Mouse (Mus musculus): ENCODE data around the gene Tspan10. TPM values are rescaled to one million over a fixed set of nuclear protein-coding genes. Genes with fewer than 3 reads are reported as not detected.

The Tspan10 gene
- polyA plus RNA-seq (2017; shearing (Covaris generic)): not detected

DNA sequence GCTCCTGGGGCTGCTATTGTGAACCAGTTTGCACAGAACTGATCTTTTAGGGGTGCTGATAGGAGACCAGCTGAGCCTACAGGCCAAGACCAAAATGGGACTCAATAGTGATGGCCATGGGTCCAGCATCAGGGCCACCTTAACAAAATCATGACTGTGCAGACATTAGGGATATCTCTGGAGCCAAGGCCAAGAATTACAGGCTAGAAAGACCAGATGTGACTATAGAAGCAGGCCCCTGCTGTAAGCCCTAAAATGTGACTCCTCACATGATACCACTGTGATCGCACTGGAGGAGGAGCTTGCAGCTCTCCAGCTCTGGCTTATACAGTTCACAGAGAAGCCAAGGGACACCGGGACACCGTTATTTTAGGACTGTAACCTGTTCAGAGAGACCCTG is at the start of gene Tspan10:
TSS of gene Tspan10 (plus strand) at position 301 of the 400 bp plus-strand sequence.

DNA sequence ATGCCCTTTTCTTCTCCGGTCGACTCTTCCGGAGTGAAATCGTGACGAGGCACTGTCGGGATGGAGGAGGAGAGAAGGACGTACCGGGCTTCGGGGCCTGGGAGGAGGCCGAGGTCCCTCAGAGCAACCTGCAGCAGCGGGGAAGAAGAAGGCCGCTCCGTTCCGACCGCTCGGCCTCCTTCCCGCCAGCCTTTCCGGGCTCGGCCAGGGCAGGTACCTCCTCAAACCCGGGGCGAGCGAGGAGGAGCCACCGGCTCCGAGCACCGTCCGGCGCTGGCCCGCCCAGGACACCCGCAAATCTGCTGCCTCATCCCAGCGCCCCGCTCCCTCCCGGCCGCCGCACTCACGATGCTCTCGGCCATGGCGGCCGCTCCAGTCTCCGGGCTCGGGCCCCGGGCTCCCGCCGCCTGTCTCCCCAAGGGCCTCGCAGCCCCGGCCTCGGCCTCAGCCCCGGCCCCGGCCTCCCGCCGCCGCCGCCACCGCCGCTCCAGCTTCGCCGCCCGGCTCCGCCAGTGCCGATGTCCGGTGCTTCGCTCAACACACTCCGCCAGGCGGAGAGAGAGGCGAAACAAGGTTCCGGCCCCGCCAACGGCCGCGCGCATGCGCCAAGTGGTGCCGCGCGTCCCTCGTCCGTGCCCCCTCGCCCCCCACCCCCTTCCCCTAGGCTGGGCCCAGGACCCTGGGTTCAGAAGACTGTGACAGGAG is 5.1 kb upstream of the Tspan10 start, which contains the start of gene Nploc4:
TSS of gene Nploc4 (minus strand) at position 557 of the 705 bp plus-strand sequence.

DNA sequence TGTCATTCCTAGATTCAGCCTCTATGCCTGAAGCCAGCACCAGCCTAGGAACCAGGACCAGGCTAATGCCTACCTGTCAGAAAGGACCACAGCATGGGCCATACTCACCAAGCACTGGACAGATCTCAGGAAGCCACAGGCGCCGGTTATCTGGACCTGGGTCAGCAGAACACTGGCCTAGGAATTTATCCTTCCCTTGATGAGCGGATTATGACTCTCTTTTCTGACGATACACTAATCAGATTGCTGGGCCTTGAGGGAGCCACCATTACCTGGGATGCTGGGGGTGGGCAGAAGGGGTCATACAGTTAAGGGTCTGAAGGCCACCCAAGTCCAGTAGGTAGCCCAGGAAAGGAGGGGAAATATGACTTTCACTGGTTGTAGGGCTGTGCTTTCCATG is 10.9 kb downstream of the Tspan10 start, which contains the start of gene Pde6g:
TSS of gene Pde6g (minus strand) at position 195 of the 400 bp plus-strand sequence.

DNA sequence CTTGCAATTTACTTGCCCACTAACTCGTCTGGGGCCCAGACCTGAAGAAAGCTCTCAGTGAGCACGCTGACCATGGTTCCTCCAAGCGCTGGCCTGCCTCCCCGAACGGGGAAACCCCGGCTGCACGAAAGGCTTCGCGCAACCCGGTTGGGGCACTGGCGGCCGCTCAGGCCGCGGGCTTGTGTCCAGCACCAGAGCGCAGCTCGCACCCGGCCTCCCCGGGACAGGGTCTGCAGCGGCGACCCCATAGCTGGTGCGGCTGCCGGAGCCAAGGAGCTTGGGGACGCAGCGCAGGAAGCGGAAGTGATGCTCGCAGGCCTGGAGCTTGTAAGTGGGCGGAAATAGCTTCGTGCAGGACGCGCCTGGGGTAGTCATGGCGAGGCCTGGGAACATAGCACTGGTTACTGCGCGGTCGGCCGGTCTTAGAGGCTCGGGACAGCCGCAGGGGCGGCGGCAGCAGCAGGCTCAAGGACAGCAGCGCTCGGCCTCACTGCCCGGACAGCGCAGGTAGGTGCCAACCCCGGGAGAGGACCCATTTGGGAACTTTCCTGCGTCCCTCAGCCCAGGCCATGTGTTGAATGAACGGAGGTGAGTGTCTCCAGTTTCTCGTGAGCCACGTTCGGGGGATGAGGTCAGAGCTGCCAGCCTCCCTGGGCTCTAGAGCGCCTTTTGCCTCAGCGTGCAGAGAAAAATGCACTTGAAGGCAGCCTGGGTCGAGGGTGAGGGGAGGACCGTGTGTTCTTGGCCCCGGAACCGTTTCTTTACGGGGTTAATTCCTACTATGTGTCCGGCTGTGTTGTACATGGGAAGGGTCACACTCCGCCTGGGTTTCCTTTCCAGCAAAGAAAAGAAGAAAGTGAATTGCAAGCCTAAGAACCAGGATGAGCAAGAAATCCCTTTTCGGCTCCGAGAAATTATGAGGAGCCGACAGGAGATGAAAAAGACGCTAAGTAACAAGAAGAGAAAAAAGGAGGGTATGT is 15.6 kb downstream of the Tspan10 start, which contains the start of the genes Oxld1 and Ccdc137:
TSS of gene Oxld1 (minus strand) at position 297 of the 980 bp plus-strand sequence.
TSS of gene Ccdc137 (plus strand) at position 344 of the 980 bp plus-strand sequence.

DNA sequence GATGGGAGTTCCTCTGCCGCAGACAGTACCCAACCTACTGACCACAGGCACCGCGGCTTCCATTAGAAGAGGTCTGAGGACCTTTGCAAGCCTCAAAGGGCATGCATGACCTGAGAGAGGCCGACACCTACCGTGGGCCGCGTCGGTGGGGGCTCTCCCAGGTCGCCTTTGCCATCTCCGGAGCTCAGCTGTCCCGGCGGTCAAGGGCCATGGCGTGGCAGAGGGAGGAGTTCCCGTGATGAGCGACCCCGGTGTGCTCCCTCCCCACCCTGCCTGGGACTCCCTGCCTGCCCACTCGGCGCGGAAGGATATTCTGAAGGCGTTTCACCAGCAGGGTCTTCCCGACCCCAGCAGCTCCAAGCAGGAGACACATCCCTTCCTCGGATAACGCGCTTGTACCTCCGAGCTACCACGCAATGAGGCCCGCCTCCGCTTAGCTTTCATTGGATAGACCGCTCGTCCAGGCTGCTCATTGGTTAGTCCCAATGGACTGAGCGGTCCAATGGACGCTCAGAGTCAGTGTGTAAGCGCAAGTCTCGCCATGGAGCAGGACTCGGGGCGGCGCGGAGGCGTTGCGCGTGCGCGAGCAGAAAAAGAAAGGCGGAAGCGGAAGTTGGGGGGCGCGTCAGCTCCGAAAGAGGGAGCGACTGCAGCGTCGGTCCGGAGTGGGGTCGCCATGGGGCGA is 24.7 kb downstream of the Tspan10 start, which contains the start of gene Arl16:
TSS of gene Arl16 (minus strand) at position 557 of the 685 bp plus-strand sequence.

DNA sequence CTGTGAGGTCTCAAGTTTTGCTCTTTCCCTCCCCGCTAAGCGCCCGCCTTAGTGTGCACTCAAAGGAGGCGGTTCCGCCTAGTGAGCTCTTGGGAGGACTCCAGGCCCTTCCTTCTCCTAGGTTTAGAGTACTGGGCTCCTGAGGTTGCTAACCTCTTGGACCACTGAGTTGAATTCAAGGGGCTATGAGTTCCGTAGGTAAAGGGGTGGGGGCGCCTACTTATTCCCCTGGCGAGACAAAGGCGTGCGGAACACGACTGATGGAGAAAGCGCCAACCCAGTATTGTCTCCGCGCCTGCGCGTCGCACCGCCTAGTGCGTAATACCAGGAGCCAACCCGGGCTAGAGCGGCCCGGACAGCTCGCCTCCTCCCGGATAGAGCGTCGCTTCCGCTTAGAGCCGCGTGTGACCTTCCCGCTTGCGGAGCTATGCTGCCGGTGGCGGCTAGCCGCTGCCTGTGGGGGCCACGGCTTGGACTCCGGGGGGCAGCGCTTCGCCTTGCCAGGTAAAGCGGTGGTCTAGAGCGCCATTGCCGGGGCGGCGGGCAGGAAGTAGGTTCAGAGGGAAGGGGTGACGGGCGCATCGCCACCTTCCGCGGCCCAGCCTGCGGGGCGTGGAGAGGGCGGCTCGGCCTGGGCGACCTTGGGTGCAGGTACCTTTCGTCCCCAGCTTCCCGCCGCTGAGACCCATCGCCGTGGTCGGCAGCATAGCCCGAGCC is 42.0 kb downstream of the Tspan10 start, which contains the start of gene Mrpl12:
TSS of gene Mrpl12 (plus strand) at position 349 of the 717 bp plus-strand sequence.

DNA sequence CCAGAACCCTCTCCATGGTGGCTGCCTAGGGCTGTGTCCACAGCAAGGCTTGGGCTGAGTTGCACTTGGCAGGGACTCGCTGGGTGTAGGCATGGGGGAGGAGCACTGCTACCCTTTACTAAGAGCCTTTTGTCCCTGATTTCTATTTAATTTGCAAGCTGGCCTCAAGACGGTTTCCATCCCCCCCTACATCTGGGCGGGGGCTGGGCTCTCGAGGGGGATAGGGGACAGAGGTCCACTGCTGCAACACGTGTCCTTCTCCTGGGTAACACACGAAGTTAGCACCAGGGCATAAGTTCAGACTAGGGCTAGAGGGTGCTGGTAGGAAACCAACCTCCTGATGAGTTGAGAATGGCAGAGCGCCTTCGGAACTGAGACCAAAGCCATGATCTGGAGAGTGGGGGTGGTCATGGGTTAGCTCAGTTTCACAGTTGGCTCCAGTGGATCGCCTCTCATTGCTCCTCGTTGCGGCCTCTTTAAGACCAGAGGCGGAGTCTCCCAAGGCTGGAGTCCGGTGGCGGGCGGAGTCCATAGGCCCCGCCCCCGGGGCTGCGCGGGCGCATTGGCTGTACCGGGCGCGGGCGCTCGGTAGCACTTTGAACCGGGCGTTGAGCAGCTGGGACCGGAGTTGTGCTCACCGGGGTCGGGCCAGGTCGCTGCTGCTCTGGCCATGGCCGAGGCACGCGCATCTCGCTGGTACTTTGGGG is 49.0 kb downstream of the Tspan10 start, which contains the start of gene Slc25a10:
TSS of gene Slc25a10 (plus strand) at position 524 of the 707 bp plus-strand sequence.

Other genes starting within 250 kb of the Tspan10 start
- gene Bahcc1, start 209.7 kb upstream of the Tspan10 start, polyA plus RNA-seq (2017; shearing (Covaris generic)): not detected
- gene Actg1, start 94.1 kb upstream of the Tspan10 start, polyA plus RNA-seq (2017; shearing (Covaris generic)): 1,734 TPM
- not detected for gene Fscn2, start 81.1 kb upstream of the Tspan10 start, polyA plus RNA-seq (2017; shearing (Covaris generic))
- gene Faap100, start 63.9 kb upstream of the Tspan10 start, polyA plus RNA-seq (2017; shearing (Covaris generic)): 24.8 TPM
- gene Nploc4, start 4.9 kb upstream of the Tspan10 start, polyA plus RNA-seq (2017; shearing (Covaris generic)): 56.3 TPM
- gene Pde6g, start 10.9 kb downstream of the Tspan10 start, polyA plus RNA-seq (2017; shearing (Covaris generic)): 0.19 TPM
- 2.3 TPM for gene Oxld1, start 15.4 kb downstream of the Tspan10 start, polyA plus RNA-seq (2017; shearing (Covaris generic))
- 24.3 TPM for gene Ccdc137, start 15.5 kb downstream of the Tspan10 start, polyA plus RNA-seq (2017; shearing (Covaris generic))
- 11.5 TPM for gene Arl16, start 25.0 kb downstream of the Tspan10 start, polyA plus RNA-seq (2017; shearing (Covaris generic))
- gene Mrpl12, start 42.0 kb downstream of the Tspan10 start, polyA plus RNA-seq (2017; shearing (Covaris generic)): 43.3 TPM
- gene Slc25a10, start 49.2 kb downstream of the Tspan10 start, polyA plus RNA-seq (2017; shearing (Covaris generic)): 6.9 TPM
- gene Gcgr, start 88.1 kb downstream of the Tspan10 start, polyA plus RNA-seq (2017; shearing (Covaris generic)): not detected
- 80.5 TPM for gene Mcrip1, start 107.1 kb downstream of the Tspan10 start, polyA plus RNA-seq (2017; shearing (Covaris generic))
- gene Ppp1r27, start 108.5 kb downstream of the Tspan10 start, polyA plus RNA-seq (2017; shearing (Covaris generic)): not detected
- gene P4hb, start 130.6 kb downstream of the Tspan10 start, polyA plus RNA-seq (2017; shearing (Covaris generic)): 187 TPM
- gene Arhgdia, start 139.0 kb downstream of the Tspan10 start, polyA plus RNA-seq (2017; shearing (Covaris generic)): 668 TPM
- 272 TPM for gene Alyref, start 155.7 kb downstream of the Tspan10 start, polyA plus RNA-seq (2017; shearing (Covaris generic))
- gene Anapc11, start 155.8 kb downstream of the Tspan10 start, polyA plus RNA-seq (2017; shearing (Covaris generic)): 79.1 TPM
- gene Npb, start 165.8 kb downstream of the Tspan10 start, polyA plus RNA-seq (2017; shearing (Covaris generic)): not detected
- 242 TPM for gene Pcyt2, start 175.3 kb downstream of the Tspan10 start, polyA plus RNA-seq (2017; shearing (Covaris generic))
- 190 TPM for gene Sirt7, start 182.6 kb downstream of the Tspan10 start, polyA plus RNA-seq (2017; shearing (Covaris generic))
- gene Mafg, start 191.0 kb downstream of the Tspan10 start, polyA plus RNA-seq (2017; shearing (Covaris generic)): 23.3 TPM
- gene Pycr1, start 201.1 kb downstream of the Tspan10 start, polyA plus RNA-seq (2017; shearing (Covaris generic)): 1.1 TPM
- not detected for gene Myadml2, start 205.5 kb downstream of the Tspan10 start, polyA plus RNA-seq (2017; shearing (Covaris generic))
- gene Notum, start 218.5 kb downstream of the Tspan10 start, polyA plus RNA-seq (2017; shearing (Covaris generic)): not detected
- gene Aspscr1, start 230.3 kb downstream of the Tspan10 start, polyA plus RNA-seq (2017; shearing (Covaris generic)): 141 TPM

All from naive thymus-derived CD4-positive, alpha-beta T cell, adult 5 months (primary cell).